Mouse (Mus musculus) heart, embryonic 11.5 days (tissue): ENCODE results near the gene Gm20388. TPM values are rescaled to one million over a fixed set of nuclear protein-coding genes. Genes with fewer than 3 reads are reported as not detected.

Experiments used
- ATAC-seq: fragments of 200-750 bp; cut with Nextera tagmentation; replicated peaks from 2 replicates; pipeline ENCODE4 v1.8.0; 2017; ENCODE audit warnings: moderate library complexity; ENCODE audit not compliant: insufficient number of reproducible peaks, low FRiP score, low TSS enrichment
- H3K27ac ChIP-seq: fragments of 300-500 bp; sonication (generic); 2 replicates; pipeline ENCODE4 v1.5.1; 2014; ENCODE audit warnings: mild to moderate bottlenecking, low read depth, low read length
- H3K27me3 ChIP-seq: fragments of 300-500 bp; sonication (generic); 2 replicates; pipeline ENCODE4 v1.6.1; 2014; ENCODE audit warnings: mild to moderate bottlenecking, low read length, mixed read lengths; ENCODE audit not compliant: control insufficient read depth, insufficient read depth
- H3K36me3 ChIP-seq: fragments of 300-500 bp; sonication (generic); 2 replicates; pipeline ENCODE4 v1.6.1; 2014; ENCODE audit warnings: mild to moderate bottlenecking, low read length, moderate library complexity, mixed read lengths; ENCODE audit not compliant: control insufficient read depth, insufficient read depth
- H3K4me1 ChIP-seq: fragments of 300-500 bp; sonication (generic); 2 replicates; pipeline ENCODE4 v1.6.1; 2014; ENCODE audit warnings: low read length; ENCODE audit not compliant: control insufficient read depth, insufficient read depth
- H3K4me2 ChIP-seq: fragments of 300-500 bp; sonication (generic); 2 replicates; pipeline ENCODE4 v1.6.1; 2014; ENCODE audit warnings: mild to moderate bottlenecking, moderate library complexity
- H3K4me3 ChIP-seq: fragments of 300-500 bp; sonication (generic); 2 replicates; pipeline ENCODE4 v1.5.1; 2014; ENCODE audit warnings: low read depth, low read length
- H3K9ac ChIP-seq: fragments of 300-500 bp; sonication (generic); 2 replicates; pipeline ENCODE4 v1.6.1; 2014; ENCODE audit warnings: mild to moderate bottlenecking, low read depth, low read length, moderate library complexity
- H3K9me3 ChIP-seq: fragments of 300-500 bp; sonication (generic); replicated peaks from 2 replicates; pipeline ENCODE4 v1.6.1; 2016; ENCODE audit warnings: low read length; ENCODE audit not compliant: control insufficient read depth
- WGBS: fragments of 180-500 bp; shearing (Covaris S2); extraction: QIAGEN DNeasy Blood & Tissue Kit; methylation state at CpG from one replicate; pipeline ENCODE4 v1.1.7; 2014; ENCODE audit not compliant: insufficient replicate concordance; 5-methylcytosine and 5-hydroxymethylcytosine counted together
- polyA plus RNA-seq: library from polyadenylated mRNA; unstranded; fragments of >200 nt; fragmentation: Nextera tagmentation; extraction: Ambion mirVana; gene quantifications from 2 replicates; pipeline ENCODE4 v1.2.1, GENCODE M21; 2014

The Gm20388 gene
- polyA plus RNA-seq, 1 experiment from 2014 or later, result 6.4 TPM

DNA sequence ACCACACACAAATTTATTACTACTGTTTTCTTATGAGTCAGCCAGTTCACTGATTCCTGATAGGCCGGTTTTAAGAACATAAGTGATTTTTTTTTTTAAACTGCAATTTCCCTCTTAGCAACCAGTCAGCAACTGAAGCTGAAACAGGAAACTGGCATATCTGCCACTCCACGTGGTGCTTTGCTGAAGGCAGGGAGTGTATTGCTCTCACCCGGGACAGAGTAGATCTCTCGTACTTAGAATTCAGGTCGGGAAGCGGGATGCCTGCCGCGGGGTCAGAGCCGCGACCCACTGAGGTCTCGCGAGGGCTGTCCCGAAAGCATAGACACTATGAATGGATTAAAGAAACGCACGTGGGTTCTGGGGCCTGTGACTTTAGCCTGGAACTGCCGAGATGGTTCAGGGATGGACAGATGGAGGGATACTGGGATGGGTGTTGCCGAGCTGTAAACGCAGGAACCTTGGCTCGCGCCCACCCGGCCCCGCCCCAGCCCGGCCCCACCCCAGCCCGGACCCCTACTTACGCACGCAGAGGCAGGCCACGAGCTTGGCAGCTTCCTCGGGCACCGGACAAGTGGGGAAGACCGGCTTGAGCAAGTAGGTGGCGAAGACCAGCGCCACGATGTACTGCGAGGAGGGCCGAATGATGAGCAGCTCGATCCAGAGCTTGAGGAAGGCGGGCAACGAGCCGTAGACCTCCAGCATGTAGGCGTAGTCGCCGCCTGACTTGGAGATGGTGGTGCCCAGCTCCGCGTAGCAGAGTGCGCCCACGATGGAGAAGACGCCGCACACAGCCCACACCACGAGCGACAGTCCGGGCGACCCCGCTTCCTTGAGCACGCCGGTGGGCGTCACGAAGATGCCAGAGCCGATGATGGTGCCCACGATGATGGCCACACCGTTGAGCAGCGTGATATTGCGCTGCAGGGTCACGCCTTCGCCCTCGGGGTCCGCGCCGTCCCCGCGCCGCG, 1996.2 kb downstream of the Gm20388 start:
- under 1% methylated on average over 72 of the region's 72 CpGs for WGBS
- Histone ChIP-seq H3K4me2 (peak overlapping the region; percentile 96), H3K27me3 (no peaks in the 10 kb centered on the region; the same call in 1 of the 2 replicates), H3K9me3 (no peaks in the 10 kb centered on the region), H3K4me3 (peak overlapping the region; percentile 73), H3K27ac (no peak overlapping the region), H3K9ac (peak overlapping the region; percentile 74), H3K36me3 (no peaks in the 10 kb centered on the region), H3K4me1 (peaks cover 24% of the 10 kb centered on the region)
- ATAC-seq, result peak; percentile 10; the same call in 1 of the 2 replicates

DNA sequence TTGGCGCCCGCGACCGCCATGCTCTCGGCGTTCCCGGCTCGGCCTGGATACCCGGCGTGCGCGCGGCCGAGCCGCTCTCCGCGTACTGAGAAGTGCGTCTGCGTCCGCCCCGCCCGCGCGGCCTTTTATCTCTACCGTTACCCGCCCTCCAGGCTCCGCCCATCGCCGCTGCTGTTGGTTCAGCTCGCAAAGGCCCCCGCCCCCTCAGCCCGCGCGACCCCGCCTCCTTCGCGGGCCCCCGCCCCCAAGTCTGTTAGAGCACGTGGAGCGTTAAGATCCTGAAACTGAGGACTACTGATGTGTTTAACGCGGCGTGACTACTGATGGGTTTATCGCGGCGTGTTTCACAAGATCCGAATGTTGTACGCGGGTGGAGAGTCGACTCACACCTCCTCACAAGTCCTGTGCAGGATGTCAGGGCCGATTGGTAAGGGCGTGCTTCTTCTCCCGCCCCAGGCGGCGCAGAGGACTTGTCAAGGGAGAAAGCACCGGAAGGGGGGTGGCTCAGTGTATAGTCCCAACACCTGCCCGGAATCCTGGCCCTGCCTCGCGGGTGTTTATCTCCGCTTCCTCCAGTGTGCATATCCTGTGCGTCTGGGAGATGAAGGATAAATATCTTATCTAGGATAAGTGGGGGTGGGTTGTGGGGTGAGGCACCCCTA, 1997.1 kb downstream of the Gm20388 start, which contains the start of gene Slc7a5:
Gene Slc7a5, minus strand, starts transcription at position 108 of the 662 bp plus-strand sequence.
- Histone ChIP-seq H3K27ac (no peak within 1 kb of the TSS), H3K4me3 (peak within 1 kb of the TSS; percentile 73), H3K36me3 (no peaks in the 10 kb centered on the region), H3K9me3 (no peaks in the 10 kb centered on the region), H3K27me3 (no peaks in the 10 kb centered on the region; the same call in 1 of the 2 replicates), H3K9ac (peak within 1 kb of the TSS; percentile 74), H3K4me2 (peak within 1 kb of the TSS; percentile 96), H3K4me1 (peaks cover 18% of the 10 kb centered on the region)
- under 1% methylated on average over 60 of the region's 61 CpGs for WGBS
- peak; percentile 88 for ATAC-seq

DNA sequence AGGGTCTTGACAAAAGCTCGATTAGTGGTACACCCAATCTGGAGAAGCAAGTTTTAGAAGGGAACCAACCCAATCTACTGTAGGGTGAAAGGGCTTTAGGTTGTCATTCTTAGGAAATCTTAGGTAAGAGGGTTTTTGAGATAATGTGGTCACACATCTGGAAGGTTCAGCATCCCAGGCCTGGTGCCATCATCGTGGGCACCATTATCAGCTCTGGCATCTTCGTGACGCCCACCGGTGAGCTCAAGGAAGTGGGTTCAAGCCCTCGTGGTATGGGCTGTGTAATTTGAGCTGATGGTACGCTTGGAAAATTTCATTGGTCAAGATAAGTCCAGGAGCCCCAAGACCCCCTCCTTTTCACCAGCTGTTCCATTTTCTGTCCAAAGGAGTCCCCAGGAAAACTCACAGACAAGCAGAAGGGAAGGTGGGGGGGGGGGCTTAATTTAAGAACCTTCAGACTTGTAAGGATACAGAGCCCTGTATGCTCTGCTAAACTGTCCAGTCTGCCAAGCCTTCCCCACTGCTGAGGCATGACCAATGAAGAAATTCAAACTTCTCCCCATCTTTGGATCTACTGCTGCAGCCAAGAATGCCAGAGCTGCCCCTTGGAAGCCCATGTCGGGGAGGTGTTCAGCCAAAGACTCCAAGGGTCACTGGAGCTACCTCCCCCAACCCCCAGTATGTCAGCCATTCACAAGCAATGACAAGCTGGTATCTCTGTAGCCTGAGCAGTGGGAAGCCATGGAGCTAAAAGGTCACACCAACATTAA, 1997.9 kb downstream of the Gm20388 start:
- 50% methylated on average over 8 of the region's 8 CpGs for WGBS
- no peaks in the 10 kb centered on the region for H3K36me3 ChIP-seq
- H3K4me2 ChIP-seq, result peak overlapping the region; percentile 96
- no peak overlapping the region for H3K9ac ChIP-seq
- H3K27me3 ChIP-seq, result no peaks in the 10 kb centered on the region; the same call in 1 of the 2 replicates
- H3K4me3 ChIP-seq, result peak overlapping the region; percentile 73
- H3K4me1 ChIP-seq, result peaks cover 16% of the 10 kb centered on the region
- H3K9me3 ChIP-seq, result no peaks in the 10 kb centered on the region
- no peak for ATAC-seq
- no peak overlapping the region for H3K27ac ChIP-seq

DNA sequence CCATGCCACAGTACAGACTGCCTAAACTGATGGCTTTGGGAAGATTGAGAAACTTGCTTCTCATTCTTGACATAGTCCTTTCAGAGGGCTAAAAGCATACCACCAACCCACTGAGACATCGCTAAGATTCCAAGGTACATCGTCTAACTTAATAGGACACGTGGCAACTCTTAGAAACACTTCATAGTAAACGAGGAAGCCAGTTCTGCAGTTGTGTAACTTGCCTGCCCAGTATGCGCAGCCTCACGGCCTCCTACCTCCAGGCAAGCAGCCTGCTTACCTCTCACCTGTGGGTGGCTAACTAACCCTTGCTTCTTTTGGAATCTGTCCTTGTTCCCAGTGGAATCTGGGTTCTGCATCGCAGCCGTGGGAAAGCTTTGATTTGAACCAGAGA, 1998.5 kb downstream of the Gm20388 start:
- WGBS, result 62% methylated on average over 8 of the region's 8 CpGs
- no peak for ATAC-seq
- H3K9ac ChIP-seq, result no peak overlapping the region
- no peaks in the 10 kb centered on the region; the same call in none of the 2 replicates for H3K27me3 ChIP-seq
- H3K27ac ChIP-seq, result no peak overlapping the region
- no peaks in the 10 kb centered on the region for H3K9me3 ChIP-seq
- no peak overlapping the region for H3K4me2 ChIP-seq
- peaks cover 16% of the 10 kb centered on the region for H3K4me1 ChIP-seq
- H3K4me3 ChIP-seq, result no peak overlapping the region
- no peaks in the 10 kb centered on the region for H3K36me3 ChIP-seq

DNA sequence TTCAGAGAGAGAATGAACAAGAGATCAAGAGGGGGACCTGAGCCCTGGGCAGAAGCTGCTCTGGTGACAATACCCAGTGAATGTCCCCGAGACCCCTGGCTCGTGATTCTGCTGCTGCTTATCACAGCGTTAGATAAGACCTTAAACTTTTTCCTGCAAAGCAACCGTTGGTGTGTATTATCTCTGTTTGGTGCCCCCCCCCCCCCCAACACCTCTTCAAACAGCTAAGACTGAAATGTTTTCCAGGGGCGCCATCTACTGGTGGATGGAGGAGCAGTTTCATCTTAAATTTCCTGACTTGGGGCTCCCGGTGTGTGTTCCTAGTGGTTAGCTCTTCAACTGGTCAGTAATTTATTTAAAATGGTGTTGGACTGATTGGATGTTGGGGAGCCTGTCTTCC, 1999.0 kb downstream of the Gm20388 start:
- H3K9me3 ChIP-seq, result no peaks in the 10 kb centered on the region
- ATAC-seq, result no peak
- peaks cover 16% of the 10 kb centered on the region for H3K4me1 ChIP-seq
- no peaks in the 10 kb centered on the region; the same call in none of the 2 replicates for H3K27me3 ChIP-seq
- 1% methylated on average over 6 of the region's 6 CpGs for WGBS
- H3K36me3 ChIP-seq, result no peaks in the 10 kb centered on the region
- no peak overlapping the region for H3K4me2 ChIP-seq
- no peak overlapping the region for H3K4me3 ChIP-seq
- no peak overlapping the region for H3K27ac ChIP-seq
- H3K9ac ChIP-seq, result no peak overlapping the region

DNA sequence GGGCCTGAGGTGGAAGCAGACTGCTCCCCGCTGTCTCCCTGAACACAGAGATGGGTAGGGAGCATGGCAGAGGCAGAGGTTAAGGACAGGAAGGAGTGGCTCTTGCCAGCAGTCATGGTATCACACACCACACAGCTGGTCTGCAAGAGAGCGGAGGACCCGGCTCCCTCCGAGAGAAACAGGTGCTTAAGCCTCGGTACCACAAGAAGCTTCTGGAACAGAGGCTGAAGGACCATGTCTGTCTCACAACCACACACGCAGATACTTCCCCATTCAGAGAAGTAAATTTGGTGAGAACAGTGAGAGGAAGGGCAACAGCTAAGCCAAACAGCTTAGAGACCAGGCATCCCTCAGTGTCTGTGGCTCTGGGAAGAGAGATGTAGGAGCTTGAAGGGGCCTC, 2000.8 kb downstream of the Gm20388 start:
- no peak overlapping the region for H3K27ac ChIP-seq
- H3K9ac ChIP-seq, result no peak overlapping the region
- WGBS, result 89% methylated on average over 6 of the region's 6 CpGs
- peaks cover 6% of the 10 kb centered on the region; the same call in 1 of the 2 replicates for H3K4me1 ChIP-seq
- no peaks in the 10 kb centered on the region for H3K36me3 ChIP-seq
- ATAC-seq, result no peak
- no peak overlapping the region for H3K4me2 ChIP-seq
- H3K27me3 ChIP-seq, result no peaks in the 10 kb centered on the region; the same call in none of the 2 replicates
- no peak overlapping the region for H3K4me3 ChIP-seq
- no peaks in the 10 kb centered on the region for H3K9me3 ChIP-seq

DNA sequence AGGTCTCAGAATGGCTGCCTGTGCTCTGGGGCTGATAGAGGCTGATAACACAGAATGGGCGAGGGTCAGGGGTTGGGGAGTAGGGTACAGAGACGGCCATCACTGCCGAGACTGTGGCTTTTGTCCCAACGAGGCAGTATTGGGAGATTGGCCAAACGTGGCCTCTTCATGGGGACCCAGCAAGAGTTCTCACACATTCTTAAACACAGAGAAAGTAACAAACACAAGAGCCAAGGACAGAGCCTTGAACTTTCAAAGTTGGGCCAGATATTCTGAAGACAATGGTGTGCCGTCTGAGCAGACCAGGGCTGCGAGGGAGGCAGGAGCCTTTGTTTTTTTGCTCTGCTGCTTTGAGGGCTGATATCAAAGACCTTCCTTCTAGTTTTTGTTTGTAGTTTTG, 2001.3 kb downstream of the Gm20388 start:
- Histone ChIP-seq H3K27ac (no peak overlapping the region), H3K4me3 (no peak overlapping the region), H3K9ac (no peak overlapping the region), H3K27me3 (no peaks in the 10 kb centered on the region; the same call in none of the 2 replicates), H3K36me3 (no peaks in the 10 kb centered on the region), H3K4me2 (no peak overlapping the region), H3K4me1 (peaks cover 6% of the 10 kb centered on the region; the same call in 1 of the 2 replicates), H3K9me3 (no peaks in the 10 kb centered on the region)
- 62% methylated on average over 7 of the region's 7 CpGs for WGBS
- ATAC-seq, result no peak

DNA sequence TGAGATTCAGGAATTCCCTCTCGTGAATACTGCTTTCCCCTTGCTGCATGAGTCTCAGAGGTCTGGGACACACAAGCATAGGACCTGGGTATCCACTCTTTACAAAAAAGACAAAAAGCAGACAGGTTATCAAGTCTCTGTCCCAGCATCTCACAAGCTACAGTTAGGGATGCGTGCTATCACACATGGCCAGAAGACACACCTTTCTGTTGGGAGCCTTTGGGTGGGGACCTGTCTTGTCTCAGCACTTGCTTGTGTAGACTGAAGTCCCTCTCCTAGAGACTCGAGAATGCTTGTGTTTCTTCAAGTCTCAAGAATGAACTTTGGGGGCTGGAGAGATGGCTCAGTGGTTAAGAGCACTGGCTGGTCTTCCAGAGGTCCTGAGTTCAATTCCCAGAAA, 2002.2 kb downstream of the Gm20388 start:
- Histone ChIP-seq H3K4me1 (peaks cover 6% of the 10 kb centered on the region; the same call in 1 of the 2 replicates), H3K4me3 (no peak overlapping the region)
- WGBS, result 51% methylated on average over 3 of the region's 3 CpGs

More for the DNA sequence above, 2002.2 kb downstream of the Gm20388 start:
- no peak for ATAC-seq
- Histone ChIP-seq H3K27me3 (no peaks in the 10 kb centered on the region; the same call in none of the 2 replicates), H3K36me3 (no peaks in the 10 kb centered on the region), H3K4me2 (no peak overlapping the region), H3K27ac (no peak overlapping the region), H3K9ac (no peak overlapping the region), H3K9me3 (no peaks in the 10 kb centered on the region)
